Mouse (Mus musculus) frontal cortex, postnatal 25 days (tissue): ENCODE results near the gene Camsap2.

Source experiments
- DNase-seq, 2 experiments: peaks; one replicate each; pipeline ENCODE4 v3.0.0; 2022; ENCODE audit warnings: low spot score in 2 of 2

Camsap2 gene

GRCm38 (mm10) chr1:136344281-136344680, 1.6 kb downstream of the Camsap2 start:
- no peak for DNase-seq

GRCm38 (mm10) chr1:136343727-136344126, 2.2 kb downstream of the Camsap2 start:
- DNase-seq, result no peak

- no peak for DNase-seq
Observed at GRCm38 (mm10) chr1:136340541-136340940, 5.4 kb downstream of the Camsap2 start.

GRCm38 (mm10) chr1:136334743-136335142, 11.2 kb downstream of the Camsap2 start:
- no peak for DNase-seq

- no peak for DNase-seq
Observed at GRCm38 (mm10) chr1:136333512-136333911, 12.4 kb downstream of the Camsap2 start.

GRCm38 (mm10) chr1:136333071-136333470, 12.8 kb downstream of the Camsap2 start:
- no peak for DNase-seq

- DNase-seq, result no peak
Observed at GRCm38 (mm10) chr1:136331836-136332235, 14.1 kb downstream of the Camsap2 start.

GRCm38 (mm10) chr1:136329426-136329825, 16.5 kb downstream of the Camsap2 start:
- DNase-seq, result no peak

- DNase-seq, result no peak
Observed at GRCm38 (mm10) chr1:136328640-136329039, 17.3 kb downstream of the Camsap2 start.

GRCm38 (mm10) chr1:136327638-136328037, 18.3 kb downstream of the Camsap2 start:
- DNase-seq, result no peak

GRCm38 (mm10) chr1:136325933-136326332, 20.0 kb downstream of the Camsap2 start:
- no peak for DNase-seq

GRCm38 (mm10) chr1:136322331-136322730, 23.6 kb downstream of the Camsap2 start:
- DNase-seq, result no peak

- no peak for DNase-seq
Observed at GRCm38 (mm10) chr1:136316317-136316716, 29.6 kb downstream of the Camsap2 start.

- no peak for DNase-seq
Observed at GRCm38 (mm10) chr1:136309193-136309592, 36.7 kb downstream of the Camsap2 start.

- no peak for DNase-seq
Observed at GRCm38 (mm10) chr1:136306424-136306823, 39.5 kb downstream of the Camsap2 start.

GRCm38 (mm10) chr1:136293961-136294360, 51.9 kb downstream of the Camsap2 start:
- no peak for DNase-seq

- no peak for DNase-seq
Observed at GRCm38 (mm10) chr1:136289803-136290202, 56.1 kb downstream of the Camsap2 start.

- DNase-seq, result no peak
Observed at GRCm38 (mm10) chr1:136277366-136277765, 68.5 kb downstream of the Camsap2 start.

- no peak for DNase-seq
Observed at GRCm38 (mm10) chr1:136268224-136268623, 77.7 kb downstream of the Camsap2 start.

- no peak for DNase-seq
Observed at GRCm38 (mm10) chr1:136266127-136266526, 79.8 kb downstream of the Camsap2 start.

GRCm38 (mm10) chr1:136263355-136263754, 82.5 kb downstream of the Camsap2 start:
- DNase-seq, result no peak

GRCm38 (mm10) chr1:136260635-136261238, 85.2 kb downstream of the Camsap2 start, which contains the start of gene Gpr25:
Gene Gpr25, minus strand, starts transcription at chr1:136260873.
- no peak for DNase-seq

- DNase-seq, result peak; percentile 29 to 41
Observed at GRCm38 (mm10) chr1:136259893-136260634, 85.8 kb downstream of the Camsap2 start.
